Mouse (Mus musculus): ENCODE results near the gene Slc16a10. TPM values are rescaled to one million over a fixed set of nuclear protein-coding genes. Genes with fewer than 3 reads are reported as not detected.

The Slc16a10 gene
- polyA plus RNA-seq, 1 experiment from 2014 or later: 2.7 TPM

GRCm38 (mm10) chr10:40146451-40146850, 4.4 kb upstream of the Slc16a10 start:
- no peak overlapping the region for H3K4me2 ChIP-seq
- H3K27me3 ChIP-seq: peaks cover 9% of the 10 kb centered on the region; the same call in 1 of the 2 replicates
- 86% methylated on average over 3 of the region's 3 CpGs for WGBS
- H3K27ac ChIP-seq (replicated peaks): no peak overlapping the region
- peaks cover 4% of the 10 kb centered on the region; the same call in 1 of the 2 replicates for H3K4me1 ChIP-seq (replicated peaks)
- H3K9ac ChIP-seq: no peak overlapping the region
- H3K4me3 ChIP-seq: no peak overlapping the region
- H3K36me3 ChIP-seq: no peaks in the 10 kb centered on the region
- ATAC-seq (ENCODE audit: low read depth): no peak
- no peaks in the 10 kb centered on the region for H3K9me3 ChIP-seq

DNA sequence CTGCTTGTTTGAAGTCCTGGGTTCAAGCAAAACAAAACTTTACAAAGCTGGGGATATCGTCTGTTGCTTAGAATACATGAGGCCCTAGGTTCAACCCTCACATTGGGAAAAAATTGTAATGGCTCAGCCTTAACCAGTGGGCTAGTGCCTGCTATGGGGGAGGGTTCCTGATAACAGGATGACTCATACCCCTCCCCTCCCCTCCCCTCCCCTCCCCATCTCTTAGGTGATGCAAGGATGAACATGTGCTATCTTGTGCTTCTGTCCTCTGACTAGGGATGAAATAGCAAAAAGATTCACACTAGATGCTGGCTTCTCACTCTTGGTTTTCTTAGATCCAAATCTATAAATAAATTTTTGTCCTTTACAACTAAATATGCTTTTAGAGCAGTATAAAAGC, 2.8 kb upstream of the Slc16a10 start:
- Histone ChIP-seq H3K36me3 (no peaks in the 10 kb centered on the region), H3K4me3 (no peak overlapping the region), H3K9ac (no peak overlapping the region), H3K4me1 (replicated peaks) (peaks cover 12% of the 10 kb centered on the region; the same call in 1 of the 2 replicates), H3K27me3 (peaks cover 20% of the 10 kb centered on the region; the same call in 1 of the 2 replicates), H3K9me3 (no peaks in the 10 kb centered on the region), H3K27ac (replicated peaks) (no peak overlapping the region), H3K4me2 (no peak overlapping the region)
- 88% methylated on average over 1 of the region's 1 CpGs for WGBS
- no peak for ATAC-seq (ENCODE audit: low read depth)

DNA sequence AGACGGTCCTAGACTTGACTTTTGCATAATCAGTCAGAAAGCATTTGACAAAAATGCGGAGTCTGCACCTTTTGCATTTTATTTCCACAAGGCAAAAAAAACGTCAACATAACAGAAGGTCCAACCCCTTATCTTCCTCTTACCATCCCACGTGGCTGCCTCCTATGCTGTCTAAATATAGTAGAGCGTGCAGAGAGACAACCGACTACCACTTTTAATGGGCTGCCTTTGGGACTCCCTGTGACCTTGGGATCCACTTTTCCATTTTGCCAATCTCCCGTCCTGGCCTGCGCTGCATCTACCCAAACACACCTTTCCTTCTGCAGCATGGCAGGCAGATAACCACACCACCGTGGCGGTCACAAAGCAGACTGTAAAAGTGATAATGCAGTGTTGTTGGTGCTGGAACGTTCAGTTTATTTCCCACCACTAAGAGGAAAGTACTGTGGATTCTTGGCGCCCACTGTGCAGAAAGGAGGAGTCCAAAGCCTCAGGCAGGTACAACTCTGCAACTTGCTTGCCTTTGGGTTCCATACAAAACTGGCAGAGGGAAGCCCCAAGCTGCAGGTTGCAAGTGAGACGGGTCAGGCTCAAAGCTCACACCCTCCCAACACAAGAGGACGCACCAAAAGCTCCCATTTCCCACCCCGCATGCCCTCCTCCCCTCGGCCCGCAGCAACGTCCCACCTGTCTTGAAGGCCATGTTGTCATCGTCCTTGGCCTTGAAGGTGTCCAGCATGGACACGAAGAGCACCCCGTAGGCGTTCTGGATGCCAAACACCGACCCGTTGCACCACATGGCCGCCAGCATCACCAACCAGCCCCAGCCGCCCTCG, 824 bp downstream of the Slc16a10 start:
- ATAC-seq (ENCODE audit: low read depth): peak; percentile 38; the same call in 1 of the 2 replicates
- Histone ChIP-seq H3K9ac (peak overlapping the region; percentile 74), H3K4me2 (peak overlapping the region; percentile 87), H3K36me3 (no peaks in the 10 kb centered on the region), H3K27ac (replicated peaks) (no peak overlapping the region), H3K4me1 (replicated peaks) (peaks cover 12% of the 10 kb centered on the region; the same call in 1 of the 2 replicates), H3K9me3 (no peaks in the 10 kb centered on the region), H3K4me3 (peak overlapping the region; percentile 68), H3K27me3 (peaks cover 20% of the 10 kb centered on the region; the same call in 1 of the 2 replicates)
- 20% methylated on average over 27 of the region's 27 CpGs for WGBS

- peaks cover 20% of the 10 kb centered on the region; the same call in 1 of the 2 replicates for H3K27me3 ChIP-seq
- H3K4me1 ChIP-seq (replicated peaks): peaks cover 12% of the 10 kb centered on the region; the same call in 1 of the 2 replicates
- no peak for ATAC-seq (ENCODE audit: low read depth)
- H3K27ac ChIP-seq (replicated peaks): no peak overlapping the region
- H3K4me3 ChIP-seq: no peak overlapping the region
- no peaks in the 10 kb centered on the region for H3K9me3 ChIP-seq
- no peak overlapping the region for H3K9ac ChIP-seq
- H3K4me2 ChIP-seq: no peak overlapping the region
- no peaks in the 10 kb centered on the region for H3K36me3 ChIP-seq
- WGBS: 95% methylated on average over 4 of the region's 4 CpGs
Observed at GRCm38 (mm10) chr10:40139646-40140045, 2.4 kb downstream of the Slc16a10 start.

DNA sequence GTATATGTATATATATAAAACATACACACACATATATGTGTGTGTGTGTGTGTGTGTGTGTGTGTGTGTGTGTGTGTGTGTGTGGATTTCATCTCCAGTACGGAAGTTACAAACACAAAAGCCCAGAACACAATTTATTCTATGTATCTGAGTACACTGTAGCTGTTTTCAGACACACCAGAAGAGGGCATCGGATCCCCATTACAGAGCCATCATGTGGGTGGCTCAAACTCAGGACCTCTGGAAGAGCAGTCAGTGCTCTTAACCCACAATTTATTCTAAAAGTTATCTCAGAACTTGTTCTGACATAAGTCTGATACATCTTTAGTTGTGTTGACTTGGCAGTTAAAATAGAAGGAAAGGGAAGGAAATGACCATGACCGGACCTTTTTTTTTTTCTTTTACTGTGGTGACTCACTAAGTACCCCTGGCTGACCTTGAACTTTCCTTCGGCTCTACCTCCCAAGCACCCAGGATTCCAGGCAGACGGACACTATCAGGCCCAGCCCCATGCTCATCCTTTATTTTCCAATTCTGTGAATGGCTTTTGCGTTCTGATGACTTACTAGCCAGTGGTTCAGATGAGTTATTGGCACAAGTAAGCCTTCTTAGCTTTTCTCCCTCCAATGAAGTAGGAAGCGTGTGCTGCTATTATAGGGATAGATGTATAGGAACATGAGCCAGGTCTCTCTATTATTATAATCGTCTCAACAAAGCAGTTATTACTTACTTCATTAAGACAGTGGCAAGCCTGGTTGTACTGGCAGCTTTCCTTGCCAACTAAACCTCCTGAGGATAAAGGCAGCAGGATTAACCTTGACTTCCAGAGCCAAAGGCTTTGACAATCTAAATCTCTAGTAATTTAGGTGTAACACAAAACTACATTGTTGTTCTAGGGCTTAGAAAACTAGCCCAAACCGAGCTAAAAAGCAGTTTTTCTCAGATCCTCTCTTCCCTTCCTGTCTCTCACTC, 6.0 kb downstream of the Slc16a10 start:
- H3K27ac ChIP-seq (replicated peaks): no peak overlapping the region
- WGBS: 81% methylated on average over 9 of the region's 9 CpGs
- H3K9ac ChIP-seq: no peak overlapping the region
- H3K4me3 ChIP-seq: no peak overlapping the region
- no peaks in the 10 kb centered on the region for H3K9me3 ChIP-seq
- ATAC-seq (ENCODE audit: low read depth): no peak
- peaks cover 7% of the 10 kb centered on the region; the same call in 1 of the 2 replicates for H3K27me3 ChIP-seq
- peaks cover 5% of the 10 kb centered on the region; the same call in 1 of the 2 replicates for H3K4me1 ChIP-seq (replicated peaks)
- H3K4me2 ChIP-seq: no peak overlapping the region
- H3K36me3 ChIP-seq: no peaks in the 10 kb centered on the region

- ATAC-seq (ENCODE audit: low read depth): no peak
- no peaks in the 10 kb centered on the region for H3K9me3 ChIP-seq
- WGBS: 81% methylated on average over 6 of the region's 6 CpGs
- no peak overlapping the region for H3K9ac ChIP-seq
- H3K27ac ChIP-seq (replicated peaks): no peak overlapping the region
- no peaks in the 10 kb centered on the region for H3K27me3 ChIP-seq
- H3K36me3 ChIP-seq: no peaks in the 10 kb centered on the region
- H3K4me2 ChIP-seq: no peak overlapping the region
- no peaks in the 10 kb centered on the region for H3K4me1 ChIP-seq (replicated peaks)
- H3K4me3 ChIP-seq: no peak overlapping the region
Observed at GRCm38 (mm10) chr10:40134906-40135305, 7.2 kb downstream of the Slc16a10 start.

DNA sequence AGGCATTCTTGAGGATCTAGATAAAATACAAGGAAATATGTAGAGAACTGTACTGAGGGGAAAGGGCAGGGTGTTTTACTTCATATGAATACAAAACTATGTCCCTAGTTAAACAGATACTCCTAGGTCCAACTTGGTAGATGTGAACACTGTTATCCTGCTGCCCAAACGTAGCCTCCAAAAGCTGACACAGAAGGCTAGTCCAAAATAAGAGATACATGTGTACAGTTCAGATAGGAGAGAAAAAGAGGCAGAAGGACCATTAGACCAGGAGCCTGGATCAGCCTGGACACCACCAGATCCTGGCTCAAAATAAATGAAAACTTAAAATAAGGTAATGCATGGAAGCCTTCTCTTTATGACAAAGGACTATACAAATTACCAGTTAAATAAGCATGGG, 8.4 kb downstream of the Slc16a10 start:
- H3K4me2 ChIP-seq: no peak overlapping the region
- no peak overlapping the region for H3K27ac ChIP-seq (replicated peaks)
- no peak overlapping the region for H3K4me3 ChIP-seq
- no peaks in the 10 kb centered on the region for H3K36me3 ChIP-seq
- no peaks in the 10 kb centered on the region for H3K9me3 ChIP-seq
- no peak overlapping the region for H3K9ac ChIP-seq
- WGBS: 84% methylated on average over 1 of the region's 1 CpGs
- no peaks in the 10 kb centered on the region for H3K4me1 ChIP-seq (replicated peaks)
- no peaks in the 10 kb centered on the region for H3K27me3 ChIP-seq
- no peak for ATAC-seq (ENCODE audit: low read depth)

- Histone ChIP-seq H3K9ac (no peak overlapping the region), H3K4me2 (no peak overlapping the region), H3K4me3 (no peak overlapping the region), H3K27me3 (no peaks in the 10 kb centered on the region), H3K4me1 (replicated peaks) (no peaks in the 10 kb centered on the region), H3K27ac (replicated peaks) (no peak overlapping the region), H3K36me3 (no peaks in the 10 kb centered on the region), H3K9me3 (no peaks in the 10 kb centered on the region)
- ATAC-seq (ENCODE audit: low read depth): no peak
- WGBS: 85% methylated on average over 9 of the region's 9 CpGs
Observed at GRCm38 (mm10) chr10:40131690-40132418, 10.2 kb downstream of the Slc16a10 start.

DNA sequence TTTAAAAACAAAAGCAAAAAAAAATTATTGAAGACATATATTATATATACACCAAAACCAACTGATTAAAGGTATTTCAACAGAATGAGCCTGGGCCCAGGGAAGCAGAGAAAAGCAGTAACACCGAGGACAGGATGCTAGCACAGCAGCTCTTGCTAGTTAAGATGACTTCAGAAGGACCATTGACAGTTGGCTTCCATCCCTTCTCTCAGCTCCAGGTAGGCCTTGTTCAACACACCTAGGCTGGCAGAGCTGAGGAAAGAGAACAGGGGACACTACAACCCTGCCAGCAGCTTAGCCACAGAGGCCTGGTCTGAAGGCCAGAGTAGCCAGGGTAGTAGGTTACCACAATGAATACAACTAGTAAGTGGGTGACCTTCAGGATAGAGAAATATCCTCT, 11.9 kb downstream of the Slc16a10 start:
- Histone ChIP-seq H3K4me3 (no peak overlapping the region), H3K27ac (replicated peaks) (no peak overlapping the region), H3K36me3 (no peaks in the 10 kb centered on the region), H3K9ac (no peak overlapping the region), H3K4me1 (replicated peaks) (no peaks in the 10 kb centered on the region), H3K9me3 (no peaks in the 10 kb centered on the region), H3K4me2 (no peak overlapping the region), H3K27me3 (no peaks in the 10 kb centered on the region)
- WGBS: 97% methylated on average over 1 of the region's 1 CpGs
- ATAC-seq (ENCODE audit: low read depth): no peak

DNA sequence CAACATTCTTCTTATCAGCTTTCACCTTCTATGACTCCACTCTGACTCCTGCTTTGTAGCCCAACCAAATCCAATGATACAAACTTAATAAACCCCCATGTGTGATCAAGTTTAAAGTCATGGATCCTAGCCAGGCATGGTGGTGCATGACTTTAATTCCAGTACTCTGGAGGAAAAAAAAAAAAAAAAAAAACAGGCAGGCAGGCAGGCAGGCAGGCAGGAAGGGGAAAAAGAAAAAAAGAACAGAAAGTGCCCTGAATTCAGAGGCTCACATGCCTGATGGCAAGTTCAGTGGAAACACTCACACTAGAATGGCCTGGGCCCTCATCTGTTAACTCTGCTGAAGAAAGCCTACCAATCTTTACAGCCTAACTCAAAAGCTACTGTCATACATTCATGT, 12.9 kb downstream of the Slc16a10 start:
- Histone ChIP-seq H3K36me3 (no peaks in the 10 kb centered on the region), H3K4me1 (replicated peaks) (no peaks in the 10 kb centered on the region), H3K4me3 (no peak overlapping the region), H3K9ac (no peak overlapping the region), H3K9me3 (no peaks in the 10 kb centered on the region), H3K27me3 (no peaks in the 10 kb centered on the region), H3K27ac (replicated peaks) (no peak overlapping the region), H3K4me2 (no peak overlapping the region)
- ATAC-seq (ENCODE audit: low read depth): no peak

DNA sequence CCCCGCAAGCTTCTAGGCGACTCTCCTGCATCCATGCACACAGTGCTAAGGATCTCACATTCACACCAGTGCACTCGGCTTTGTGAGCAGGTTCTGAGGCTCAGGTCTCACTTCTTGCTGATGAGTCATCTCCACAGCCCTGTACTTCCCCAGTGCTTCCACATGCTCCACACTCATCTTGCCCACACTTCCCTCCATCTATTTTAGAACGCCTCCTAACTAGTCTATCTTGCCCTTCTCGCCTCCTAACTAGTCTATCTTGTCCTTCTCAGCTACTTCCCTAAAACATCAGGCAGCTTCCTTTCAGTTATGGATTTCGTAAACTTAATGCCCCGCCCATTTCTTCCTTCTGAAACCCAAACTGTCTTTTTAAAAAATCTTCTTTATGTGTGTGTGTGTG, 13.6 kb downstream of the Slc16a10 start:
- 90% methylated on average over 7 of the region's 7 CpGs for WGBS
- no peaks in the 10 kb centered on the region for H3K36me3 ChIP-seq
- no peak for ATAC-seq (ENCODE audit: low read depth)
- H3K4me3 ChIP-seq: no peak overlapping the region
- H3K27ac ChIP-seq (replicated peaks): no peak overlapping the region
- no peaks in the 10 kb centered on the region for H3K27me3 ChIP-seq
- no peak overlapping the region for H3K4me2 ChIP-seq
- no peaks in the 10 kb centered on the region for H3K4me1 ChIP-seq (replicated peaks)
- no peaks in the 10 kb centered on the region for H3K9me3 ChIP-seq
- no peak overlapping the region for H3K9ac ChIP-seq
